Mouse (Mus musculus): ENCODE measurements around the gene Polr1e.

- TF ChIP-seq CTCF (IDR thresholded peaks at IDR 0.05; ENCODE audit: low read depth) (no peak), EP300 (optimal IDR thresholded peaks at IDR 0.05) (no peak)
These were observed 18.2 kb downstream of the Polr1e start for GRCm38 (mm10) chr4:45036571-45036970.
